Mouse (Mus musculus): ENCODE results near the gene Gm11172. TPM values are rescaled to one million over a fixed set of nuclear protein-coding genes. Genes with fewer than 3 reads are reported as not detected.
"Not testable (repeated sequence)": the region's sequence is repeated elsewhere in the genome, so short reads cannot be mapped to it uniquely, and the experiment has no call there.

Gm11172 gene
- polyA plus RNA-seq, 1 experiment from 2014 or later: not detected

GRCm38 (mm10) chr16:10849965-10850861 is 37.5 kb downstream of the Gm11172 start:
- no peak overlapping the region for H3K4me3 ChIP-seq (ENCODE audit: low read length)
- no peaks in the 10 kb centered on the region for H3K9me3 ChIP-seq (ENCODE audit: control insufficient read depth, low read length)
- no peak overlapping the region for H3K9ac ChIP-seq (ENCODE audit: low read depth, low read length)
- peaks cover 6% of the 10 kb centered on the region for H3K4me1 ChIP-seq (ENCODE audit: control insufficient read depth, insufficient read depth, low read depth, low read length)
- ATAC-seq: no peak; the same call in 1 of the 2 replicates
- no peak overlapping the region for H3K4me2 ChIP-seq (ENCODE audit: low read length)
- 55% methylated on average over 12 of the region's 12 CpGs for WGBS
- H3K27ac ChIP-seq (ENCODE audit: low read depth, low read length): no peak overlapping the region; the same call in 1 of the 2 replicates
- H3K27me3 ChIP-seq (replicated peaks; ENCODE audit: control insufficient read depth, insufficient read depth, low read length): no peaks in the 10 kb centered on the region
- no peaks in the 10 kb centered on the region for H3K36me3 ChIP-seq (ENCODE audit: control insufficient read depth, insufficient read depth, low read length)

GRCm38 (mm10) chr16:10850905-10851304 is 38.2 kb downstream of the Gm11172 start:
- Histone ChIP-seq H3K9ac (ENCODE audit: low read depth, low read length) (no peak overlapping the region), H3K36me3 (ENCODE audit: control insufficient read depth, insufficient read depth, low read length) (no peaks in the 10 kb centered on the region), H3K4me2 (ENCODE audit: low read length) (no peak overlapping the region), H3K27ac (ENCODE audit: low read depth, low read length) (no peak overlapping the region), H3K4me3 (ENCODE audit: low read length) (no peak overlapping the region), H3K4me1 (ENCODE audit: control insufficient read depth, insufficient read depth, low read depth, low read length) (peaks cover 6% of the 10 kb centered on the region), H3K9me3 (ENCODE audit: control insufficient read depth, low read length) (no peaks in the 10 kb centered on the region), H3K27me3 (replicated peaks; ENCODE audit: control insufficient read depth, insufficient read depth, low read length) (no peaks in the 10 kb centered on the region)
- ATAC-seq: no peak
- WGBS: 34% methylated on average over 4 of the region's 4 CpGs

GRCm38 (mm10) chr16:10852216-10852615 is 39.5 kb downstream of the Gm11172 start:
- H3K27me3 ChIP-seq (replicated peaks; ENCODE audit: control insufficient read depth, insufficient read depth, low read length); H3K36me3 ChIP-seq (ENCODE audit: control insufficient read depth, insufficient read depth, low read length); H3K4me3 ChIP-seq (ENCODE audit: low read length); H3K4me1 ChIP-seq (ENCODE audit: control insufficient read depth, insufficient read depth, low read depth, low read length); ATAC-seq; H3K27ac ChIP-seq (ENCODE audit: low read depth, low read length); H3K9ac ChIP-seq (ENCODE audit: low read depth, low read length); H3K4me2 ChIP-seq (ENCODE audit: low read length); H3K9me3 ChIP-seq (ENCODE audit: control insufficient read depth, low read length): not testable (repeated sequence)
- 95% methylated on average over 10 of the region's 10 CpGs for WGBS

GRCm38 (mm10) chr16:10859726-10860245 is 47.1 kb downstream of the Gm11172 start:
- 89% methylated on average over 7 of the region's 7 CpGs for WGBS
- Histone ChIP-seq H3K9ac (ENCODE audit: low read depth, low read length) (no peak overlapping the region), H3K4me2 (ENCODE audit: low read length) (no peak overlapping the region), H3K36me3 (ENCODE audit: control insufficient read depth, insufficient read depth, low read length) (no peaks in the 10 kb centered on the region), H3K27ac (ENCODE audit: low read depth, low read length) (no peak overlapping the region), H3K4me1 (ENCODE audit: control insufficient read depth, insufficient read depth, low read depth, low read length) (no peaks in the 10 kb centered on the region), H3K27me3 (replicated peaks; ENCODE audit: control insufficient read depth, insufficient read depth, low read length) (no peaks in the 10 kb centered on the region), H3K4me3 (ENCODE audit: low read length) (no peak overlapping the region), H3K9me3 (ENCODE audit: control insufficient read depth, low read length) (no peaks in the 10 kb centered on the region)
- no peak for ATAC-seq

GRCm38 (mm10) chr16:10861408-10861807 is 48.7 kb downstream of the Gm11172 start:
- Histone ChIP-seq H3K36me3 (ENCODE audit: control insufficient read depth, insufficient read depth, low read length) (no peaks in the 10 kb centered on the region), H3K27me3 (replicated peaks; ENCODE audit: control insufficient read depth, insufficient read depth, low read length) (no peaks in the 10 kb centered on the region), H3K27ac (ENCODE audit: low read depth, low read length) (no peak overlapping the region), H3K4me3 (ENCODE audit: low read length) (no peak overlapping the region), H3K9me3 (ENCODE audit: control insufficient read depth, low read length) (no peaks in the 10 kb centered on the region), H3K4me2 (ENCODE audit: low read length) (no peak overlapping the region), H3K9ac (ENCODE audit: low read depth, low read length) (no peak overlapping the region), H3K4me1 (ENCODE audit: control insufficient read depth, insufficient read depth, low read depth, low read length) (no peaks in the 10 kb centered on the region)
- WGBS: 71% methylated on average over 3 of the region's 3 CpGs
- ATAC-seq: no peak

Other genes starting within 250 kb of the Gm11172 start
- 4.6 and 4.9 TPM in 2 replicates for gene Socs1, start 27.4 kb upstream of the Gm11172 start, polyA plus RNA-seq (2015; fragmentation: Nextera tagmentation; extraction: Ambion mirVana)
- 0.30 TPM in 1 of 2 replicates, not detected in the other for gene Tnp2, start 24.3 kb upstream of the Gm11172 start, polyA plus RNA-seq (2015; fragmentation: Nextera tagmentation; extraction: Ambion mirVana)
- not detected in 2 replicates for gene Prm3, start 22.0 kb upstream of the Gm11172 start, polyA plus RNA-seq (2015; fragmentation: Nextera tagmentation; extraction: Ambion mirVana)
- gene Prm2, start 16.8 kb upstream of the Gm11172 start, polyA plus RNA-seq (2015; fragmentation: Nextera tagmentation; extraction: Ambion mirVana): not detected in 2 replicates
- gene Prm1, start 7.1 kb upstream of the Gm11172 start, polyA plus RNA-seq (2015; fragmentation: Nextera tagmentation; extraction: Ambion mirVana): 0.51 TPM in 1 of 2 replicates, not detected in the other
- 0.70 and 0.74 TPM in 2 replicates for gene Rmi2, start 22.1 kb downstream of the Gm11172 start, polyA plus RNA-seq (2015; fragmentation: Nextera tagmentation; extraction: Ambion mirVana)
- gene Snn, start 248.0 kb downstream of the Gm11172 start, polyA plus RNA-seq (2015; fragmentation: Nextera tagmentation; extraction: Ambion mirVana): 134 and 150 TPM in 2 replicates